Mouse (Mus musculus) liver, embryonic 11.5 days (tissue): Measurements from ENCODE around the gene Nap1l5. TPM values are rescaled to one million over a fixed set of nuclear protein-coding genes. Genes with fewer than 3 reads are reported as not detected.

Source experiments
- ATAC-seq: fragments of 200-750 bp; cut with Nextera tagmentation; replicated peaks from 2 replicates; pipeline ENCODE4 v1.8.0; 2017; ENCODE audit warnings: moderate number of reproducible peaks, mild to moderate bottlenecking, moderate TSS enrichment, moderate library complexity; ENCODE audit not compliant: low FRiP score
- DNase-seq: peaks from one replicate; pipeline ENCODE4 v3.0.0-alpha.2; 2017; ENCODE audit warnings: low spot score
- H3K27ac ChIP-seq: fragments of 300-500 bp; sonication (generic); 2 replicates; pipeline ENCODE4 v1.5.1; 2014; ENCODE audit warnings: mild to moderate bottlenecking, low read depth, low read length, control low read depth
- H3K27me3 ChIP-seq: fragments of 300-500 bp; sonication (generic); replicated peaks from 2 replicates; pipeline ENCODE4 v1.6.1; 2014; ENCODE audit warnings: low read length, mixed read lengths; ENCODE audit not compliant: control insufficient read depth, insufficient read depth
- H3K36me3 ChIP-seq: fragments of 300-500 bp; sonication (generic); 2 replicates; pipeline ENCODE4 v1.6.1; 2014; ENCODE audit warnings: mild to moderate bottlenecking, low read length, moderate library complexity, mixed read lengths; ENCODE audit not compliant: control insufficient read depth, insufficient read depth
- H3K4me1 ChIP-seq: fragments of 300-500 bp; sonication (generic); replicated peaks from 2 replicates; pipeline ENCODE4 v1.6.1; 2014; ENCODE audit warnings: low read length, mixed read lengths; ENCODE audit not compliant: control insufficient read depth, insufficient read depth
- H3K4me2 ChIP-seq: fragments of 300-500 bp; sonication (generic); 2 replicates; pipeline ENCODE4 v1.6.1; 2014; ENCODE audit warnings: mild to moderate bottlenecking, control low read depth, moderate library complexity
- H3K4me3 ChIP-seq: fragments of 300-500 bp; sonication (generic); 2 replicates; pipeline ENCODE4 v1.5.1; 2014; ENCODE audit warnings: low read depth, low read length, control low read depth
- H3K9ac ChIP-seq: fragments of 300-500 bp; sonication (generic); 2 replicates; pipeline ENCODE4 v1.6.1; 2014; ENCODE audit warnings: low read depth, low read length, control low read depth
- H3K9me3 ChIP-seq: fragments of 300-500 bp; sonication (generic); 2 replicates; pipeline ENCODE4 v1.6.1; 2016; ENCODE audit warnings: low read length, inconsistent platforms, mixed read lengths; ENCODE audit not compliant: control insufficient read depth
- WGBS: fragments of 180-500 bp; shearing (Covaris S2); extraction: QIAGEN DNeasy Blood & Tissue Kit; methylation state at CpG from one replicate; pipeline ENCODE4 v1.1.7; 2014; 5-methylcytosine and 5-hydroxymethylcytosine counted together
- polyA plus RNA-seq: library from polyadenylated mRNA; unstranded; fragments of >200 nt; fragmentation: Nextera tagmentation; extraction: Ambion mirVana; gene quantifications from 2 replicates; pipeline ENCODE4 v1.2.1, GENCODE M21; 2014

Nap1l5 gene
- polyA plus RNA-seq, 1 experiment from 2014 or later, result 1.0 TPM

DNA sequence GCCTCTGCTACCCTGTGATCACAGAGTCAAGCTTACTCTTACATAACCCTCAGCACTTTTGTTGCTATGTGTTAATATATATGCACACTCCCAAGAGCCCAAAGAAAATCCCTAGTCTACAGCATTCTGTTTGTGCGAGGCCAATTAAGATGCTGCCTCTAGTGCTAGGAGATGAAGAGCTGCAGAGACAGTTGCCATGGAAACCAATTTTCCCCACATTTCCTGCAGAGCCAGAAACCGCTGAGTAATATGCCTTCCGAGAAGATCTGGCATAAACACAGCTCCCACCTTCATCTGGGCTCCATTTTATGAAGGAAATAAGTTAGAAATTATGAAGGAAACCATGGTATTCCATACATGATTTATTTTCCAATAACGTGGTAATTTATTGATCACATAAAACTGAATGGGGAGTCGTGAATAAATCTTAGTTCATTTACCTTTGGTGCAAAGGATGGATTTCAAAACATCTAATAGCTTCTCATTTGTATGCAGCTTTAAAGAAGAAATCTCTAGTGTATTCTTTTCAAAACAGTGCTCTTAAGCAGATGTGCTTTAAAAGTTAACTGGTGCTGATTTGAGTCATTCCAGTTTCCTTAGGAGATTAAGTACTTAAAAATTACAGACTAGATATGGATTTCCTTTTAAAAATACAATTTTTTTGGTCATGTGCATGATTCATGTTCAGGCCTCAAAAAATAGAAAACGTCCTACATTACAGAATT, 26.5 kb upstream of the Nap1l5 start:
- no peaks in the 10 kb centered on the region for H3K9me3 ChIP-seq
- no peaks in the 10 kb centered on the region for H3K27me3 ChIP-seq
- H3K27ac ChIP-seq, result no peak overlapping the region
- no peak overlapping the region for H3K4me3 ChIP-seq
- no peak overlapping the region for H3K4me2 ChIP-seq
- H3K4me1 ChIP-seq, result no peaks in the 10 kb centered on the region
- no peak for DNase-seq
- 59% methylated on average over 6 of the region's 6 CpGs for WGBS
- ATAC-seq, result no peak
- no peak overlapping the region for H3K9ac ChIP-seq
- H3K36me3 ChIP-seq, result no peaks in the 10 kb centered on the region

GRCm38 (mm10) chr6:58932515-58933188, 25.8 kb upstream of the Nap1l5 start:
- Histone ChIP-seq H3K27me3 (no peaks in the 10 kb centered on the region), H3K4me2 (no peak overlapping the region), H3K4me3 (no peak overlapping the region), H3K4me1 (no peaks in the 10 kb centered on the region), H3K27ac (no peak overlapping the region), H3K9me3 (no peaks in the 10 kb centered on the region), H3K36me3 (no peaks in the 10 kb centered on the region), H3K9ac (no peak overlapping the region)
- DNase-seq, result no peak
- 85% methylated on average over 12 of the region's 12 CpGs for WGBS
- no peak for ATAC-seq

DNA sequence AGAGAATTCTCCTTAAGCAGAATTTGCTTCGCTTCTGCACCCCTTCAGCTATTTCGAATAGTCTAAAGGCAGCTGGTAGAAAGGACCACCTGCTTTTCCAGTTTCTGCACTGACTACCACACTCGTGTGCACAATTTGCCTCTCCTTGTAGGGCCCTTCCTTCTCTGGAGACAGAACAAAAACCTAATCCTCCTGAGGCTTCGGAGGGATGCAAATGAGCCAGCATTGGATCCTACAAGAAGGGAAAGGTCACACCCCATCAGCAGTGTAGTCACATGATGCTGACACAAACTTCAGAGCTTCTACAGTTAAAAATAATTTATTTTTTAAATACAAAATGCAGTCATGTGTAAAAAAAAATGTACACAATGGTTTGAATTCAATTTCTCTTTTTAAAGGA, 24.3 kb upstream of the Nap1l5 start:
- Histone ChIP-seq H3K36me3 (no peaks in the 10 kb centered on the region), H3K27ac (no peak overlapping the region), H3K9ac (no peak overlapping the region), H3K4me3 (no peak overlapping the region), H3K4me2 (no peak overlapping the region), H3K9me3 (no peaks in the 10 kb centered on the region), H3K4me1 (no peaks in the 10 kb centered on the region), H3K27me3 (no peaks in the 10 kb centered on the region)
- ATAC-seq (no peak), DNase-seq (no peak)
- 74% methylated on average over 4 of the region's 4 CpGs for WGBS

DNA sequence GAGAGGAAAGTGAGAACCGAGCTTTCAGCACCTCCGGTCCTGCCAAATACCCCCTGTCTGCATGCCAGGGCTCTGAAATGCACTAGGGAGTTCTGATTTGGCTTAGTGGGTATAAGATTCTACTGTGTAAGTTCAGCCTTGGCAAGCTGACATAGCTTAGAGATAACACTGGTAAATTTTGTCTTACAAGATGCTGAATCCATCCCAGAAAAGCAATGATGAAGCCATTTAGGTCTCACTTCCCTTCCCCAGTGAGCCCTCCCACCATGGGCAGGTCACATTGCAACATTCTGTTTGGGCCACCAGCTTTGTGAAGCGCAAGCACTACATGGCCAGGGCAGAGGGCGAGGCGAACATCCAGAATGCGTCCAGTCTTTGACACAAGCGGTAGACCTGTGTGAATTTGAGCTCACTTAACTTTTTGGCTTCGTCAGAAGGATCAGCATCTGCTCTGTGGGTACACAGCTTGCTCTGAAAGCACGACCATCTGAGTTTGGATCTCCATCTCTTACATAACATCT, 23.1 kb upstream of the Nap1l5 start:
- H3K27ac ChIP-seq, result no peak overlapping the region
- no peak overlapping the region for H3K4me3 ChIP-seq
- no peaks in the 10 kb centered on the region for H3K36me3 ChIP-seq
- no peaks in the 10 kb centered on the region for H3K9me3 ChIP-seq
- WGBS, result 82% methylated on average over 9 of the region's 9 CpGs
- DNase-seq, result no peak
- ATAC-seq, result no peak
- H3K4me1 ChIP-seq, result no peaks in the 10 kb centered on the region
- H3K4me2 ChIP-seq, result no peak overlapping the region
- no peaks in the 10 kb centered on the region for H3K27me3 ChIP-seq
- no peak overlapping the region for H3K9ac ChIP-seq

DNA sequence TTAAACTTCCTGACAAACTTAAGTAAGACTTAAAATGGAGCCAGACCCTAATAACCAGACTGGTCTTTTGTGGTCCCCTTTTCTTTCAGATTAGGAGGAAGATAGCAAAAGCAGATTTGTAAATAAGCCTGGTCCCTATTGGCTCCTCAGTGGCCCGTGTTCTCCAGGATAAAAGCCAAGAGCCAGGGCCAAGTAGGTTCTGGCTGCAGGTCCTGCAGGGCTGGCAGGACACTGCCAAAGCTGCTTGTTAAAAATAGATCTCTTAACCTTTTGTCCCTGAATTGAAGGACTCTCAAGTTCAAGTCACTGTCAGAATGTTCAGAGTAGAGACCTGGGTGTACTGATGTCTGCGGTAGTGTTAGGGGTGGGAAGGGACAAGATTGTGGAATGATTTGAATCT, 21.0 kb upstream of the Nap1l5 start:
- ATAC-seq, result no peak
- no peak overlapping the region for H3K4me3 ChIP-seq
- no peak overlapping the region for H3K4me2 ChIP-seq
- 73% methylated on average over 2 of the region's 2 CpGs for WGBS
- no peaks in the 10 kb centered on the region for H3K9me3 ChIP-seq
- no peaks in the 10 kb centered on the region for H3K4me1 ChIP-seq
- H3K27me3 ChIP-seq, result no peaks in the 10 kb centered on the region
- H3K9ac ChIP-seq, result no peak overlapping the region
- H3K36me3 ChIP-seq, result no peaks in the 10 kb centered on the region
- no peak for DNase-seq
- H3K27ac ChIP-seq, result no peak overlapping the region

DNA sequence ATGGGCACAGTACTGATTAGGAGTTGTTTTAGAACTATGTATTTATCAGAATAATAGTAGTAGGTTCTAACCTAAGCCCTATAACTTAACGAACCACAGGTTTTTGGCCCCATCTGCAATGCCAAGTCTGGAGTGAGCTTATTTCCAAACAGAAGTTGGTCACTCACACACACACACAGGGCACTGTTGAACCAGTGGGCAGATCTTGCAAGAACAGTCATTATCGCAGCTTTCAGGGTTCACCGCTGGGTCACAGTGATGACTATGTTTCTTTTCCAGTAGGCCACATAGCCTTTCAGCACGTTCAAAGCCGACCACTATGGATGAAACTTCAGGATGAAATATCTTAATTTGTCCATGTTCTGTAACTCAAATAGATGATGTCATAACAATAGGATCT, 15.6 kb upstream of the Nap1l5 start:
- DNase-seq (no peak), ATAC-seq (no peak)
- Histone ChIP-seq H3K9me3 (no peaks in the 10 kb centered on the region), H3K4me2 (no peak overlapping the region), H3K27ac (no peak overlapping the region), H3K27me3 (no peaks in the 10 kb centered on the region), H3K4me3 (no peak overlapping the region), H3K36me3 (no peaks in the 10 kb centered on the region), H3K9ac (no peak overlapping the region), H3K4me1 (no peaks in the 10 kb centered on the region)
- 77% methylated on average over 5 of the region's 5 CpGs for WGBS

- WGBS, result 50% methylated on average over 3 of the region's 3 CpGs
- no peak for ATAC-seq
- Histone ChIP-seq H3K9ac (no peak overlapping the region), H3K4me1 (no peaks in the 10 kb centered on the region), H3K4me2 (no peak overlapping the region), H3K4me3 (no peak overlapping the region), H3K9me3 (no peaks in the 10 kb centered on the region), H3K27ac (no peak overlapping the region), H3K36me3 (no peaks in the 10 kb centered on the region), H3K27me3 (no peaks in the 10 kb centered on the region)
- no peak for DNase-seq
Observed at GRCm38 (mm10) chr6:58921623-58922022, 14.7 kb upstream of the Nap1l5 start.

GRCm38 (mm10) chr6:58920735-58921134, 13.9 kb upstream of the Nap1l5 start:
- ATAC-seq (no peak), DNase-seq (no peak)
- H3K4me1 ChIP-seq, result no peaks in the 10 kb centered on the region
- 79% methylated on average over 6 of the region's 6 CpGs for WGBS
- H3K36me3 ChIP-seq, result no peaks in the 10 kb centered on the region
- H3K4me3 ChIP-seq, result no peak overlapping the region
- no peak overlapping the region for H3K4me2 ChIP-seq
- no peak overlapping the region for H3K27ac ChIP-seq
- H3K9ac ChIP-seq, result no peak overlapping the region
- no peaks in the 10 kb centered on the region for H3K27me3 ChIP-seq
- no peaks in the 10 kb centered on the region for H3K9me3 ChIP-seq

GRCm38 (mm10) chr6:58916498-58916897, 9.6 kb upstream of the Nap1l5 start:
- ATAC-seq, result peak; percentile 45; the same call in 1 of the 2 replicates

More at GRCm38 (mm10) chr6:58916498-58916897, 9.6 kb upstream of the Nap1l5 start:
- Histone ChIP-seq H3K4me1 (no peaks in the 10 kb centered on the region), H3K4me3 (no peak overlapping the region), H3K9ac (no peak overlapping the region), H3K4me2 (no peak overlapping the region), H3K27ac (no peak overlapping the region), H3K9me3 (no peaks in the 10 kb centered on the region), H3K36me3 (no peaks in the 10 kb centered on the region), H3K27me3 (no peaks in the 10 kb centered on the region)
- 46% methylated on average over 5 of the region's 5 CpGs for WGBS
- no peak for DNase-seq
